Mouse (Mus musculus) midbrain, embryonic 11.5 days (tissue): ENCODE measurements around the gene Csf2rb2. TPM values are rescaled to one million over a fixed set of nuclear protein-coding genes. Genes with fewer than 3 reads are reported as not detected.

ENCODE experiments used
- microRNA-seq: library from miRNA; unstranded; fragments of <30 nt; microRNA quantifications from one replicate; pipeline ENCODE4, GENCODE M21; 2017
- polyA plus RNA-seq: library from polyadenylated mRNA; unstranded; fragments of >200 nt; fragmentation: Nextera tagmentation; extraction: Ambion mirVana; gene quantifications from 2 replicates; pipeline ENCODE4 v1.2.1, GENCODE M21; 2014

Csf2rb2 gene
- polyA plus RNA-seq, 1 experiment from 2014 or later = 0.23 TPM

Small RNA genes lying within 50 kb of the gene (microRNA-seq; reads per million reads assigned to microRNA genes)
- not detected for gene Mir7676-1
- not detected for gene Mir7676-2

Other genes with a start within 250 kb of the Csf2rb2 start
- gene Cacng2, start 185.7 kb downstream of the Csf2rb2 start, polyA plus RNA-seq = 1.1 and 1.7 TPM in 2 replicates
- 138 and 148 TPM in 2 replicates for gene Ift27, start 131.6 kb downstream of the Csf2rb2 start, polyA plus RNA-seq
- gene Pvalb, start 99.3 kb downstream of the Csf2rb2 start, polyA plus RNA-seq = not detected in 2 replicates
- gene Ncf4, start 60.9 kb downstream of the Csf2rb2 start, polyA plus RNA-seq = 6.9 and 7.9 TPM in 2 replicates
- gene Csf2rb, start 20.0 kb upstream of the Csf2rb2 start, polyA plus RNA-seq = 1.5 and 1.8 TPM in 2 replicates
- gene Tex33, start 90.2 kb upstream of the Csf2rb2 start, polyA plus RNA-seq = not detected in 2 replicates
- gene Tst, start 100.2 kb upstream of the Csf2rb2 start, polyA plus RNA-seq = 6.1 and 8.3 TPM in 2 replicates
- gene Mpst, start 100.7 kb upstream of the Csf2rb2 start, polyA plus RNA-seq = 2.0 and 2.3 TPM in 2 replicates
- gene Kctd17, start 122.8 kb upstream of the Csf2rb2 start, polyA plus RNA-seq = 59.1 and 60.5 TPM in 2 replicates
- 0.07 and 0.34 TPM in 2 replicates for gene Tmprss6, start 162.9 kb upstream of the Csf2rb2 start, polyA plus RNA-seq
- gene Il2rb, start 189.6 kb upstream of the Csf2rb2 start, polyA plus RNA-seq = not detected in 2 replicates
- 10.5 and 12.1 TPM in 2 replicates for gene C1qtnf6, start 225.7 kb upstream of the Csf2rb2 start, polyA plus RNA-seq
- gene Sstr3, start 239.0 kb upstream of the Csf2rb2 start, polyA plus RNA-seq = not detected in 2 replicates